Mouse (Mus musculus): ENCODE data around the gene Cacnb3. TPM values are rescaled to one million over a fixed set of nuclear protein-coding genes. Genes with fewer than 3 reads are reported as not detected.
A peak's percentile ranks its signal among the peaks of the same experiment; 100 is the strongest.

The Cacnb3 gene
- polyA plus RNA-seq, 1 experiment from 2014 or later, result 113 TPM

DNA sequence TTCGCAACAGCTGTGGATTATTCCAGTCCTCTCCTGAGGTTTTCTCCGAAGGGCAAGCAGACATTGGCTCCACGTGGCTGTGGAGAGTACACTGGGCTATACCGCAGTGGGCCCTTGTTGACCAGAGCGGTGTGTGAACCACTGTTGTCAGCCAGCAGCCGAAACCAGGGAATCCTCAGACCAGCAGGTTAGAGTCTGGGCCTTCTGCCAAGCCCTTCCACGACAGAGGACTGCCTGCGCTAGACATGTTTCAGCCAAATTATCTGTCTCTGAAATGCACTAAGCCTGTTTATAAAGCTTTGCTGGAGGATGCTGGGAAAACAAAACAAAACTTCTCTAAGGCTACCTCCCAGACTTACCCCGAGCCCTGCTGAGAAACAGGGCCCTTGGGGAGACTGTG lies 16.1 kb upstream of the Cacnb3 start:
- H3K4me2 ChIP-seq (replicated peaks), result no peak overlapping the region
- no peak overlapping the region for H3K4me3 ChIP-seq
- H3K36me3 ChIP-seq, result no peaks in the 10 kb centered on the region
- no peaks in the 10 kb centered on the region for H3K9me3 ChIP-seq (replicated peaks)
- peaks cover 16% of the 10 kb centered on the region for H3K4me1 ChIP-seq
- no peak for ATAC-seq (ENCODE audit: low FRiP score)
- H3K27me3 ChIP-seq, result peaks cover 7% of the 10 kb centered on the region; the same call in 1 of the 2 replicates
- H3K27ac ChIP-seq, result no peak overlapping the region; the same call in 1 of the 2 replicates
- H3K9ac ChIP-seq, result no peak overlapping the region
- WGBS, result 44% methylated on average over 9 of the region's 9 CpGs

DNA sequence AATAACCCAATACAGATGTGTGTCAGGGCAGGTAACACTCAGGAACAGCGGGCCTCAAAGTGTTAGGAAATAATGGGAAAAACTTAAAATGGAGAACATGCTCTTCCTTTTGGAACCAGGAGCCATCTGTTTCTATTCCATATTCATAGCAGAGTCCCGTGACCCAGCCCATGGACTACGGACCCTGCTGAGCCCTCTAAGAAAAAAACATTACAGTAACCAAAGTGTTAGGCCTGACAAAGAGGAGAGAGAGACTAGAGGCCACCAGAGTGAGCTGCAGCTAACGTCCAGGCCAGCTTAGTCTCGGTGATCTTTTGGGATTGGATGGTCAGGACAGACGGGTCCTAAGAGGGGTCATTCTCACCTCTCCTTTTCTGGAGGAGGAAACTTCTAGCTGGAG lies 15.7 kb upstream of the Cacnb3 start:
- no peak overlapping the region for H3K4me3 ChIP-seq
- peaks cover 7% of the 10 kb centered on the region; the same call in 1 of the 2 replicates for H3K27me3 ChIP-seq
- no peak overlapping the region for H3K4me2 ChIP-seq (replicated peaks)
- no peaks in the 10 kb centered on the region for H3K9me3 ChIP-seq (replicated peaks)
- H3K9ac ChIP-seq, result no peak overlapping the region
- no peak overlapping the region; the same call in 1 of the 2 replicates for H3K27ac ChIP-seq
- H3K36me3 ChIP-seq, result no peaks in the 10 kb centered on the region
- peaks cover 14% of the 10 kb centered on the region for H3K4me1 ChIP-seq
- WGBS, result 44% methylated on average over 6 of the region's 6 CpGs
- ATAC-seq (ENCODE audit: low FRiP score), result no peak

GRCm38 (mm10) chr15:98615751-98616150 lies 14.9 kb upstream of the Cacnb3 start:
- Histone ChIP-seq H3K4me3 (no peak overlapping the region), H3K9me3 (replicated peaks) (no peaks in the 10 kb centered on the region), H3K36me3 (no peaks in the 10 kb centered on the region), H3K27ac (no peak overlapping the region), H3K9ac (no peak overlapping the region), H3K4me1 (peaks cover 14% of the 10 kb centered on the region), H3K4me2 (replicated peaks) (no peak overlapping the region), H3K27me3 (peaks cover 7% of the 10 kb centered on the region; the same call in 1 of the 2 replicates)
- WGBS, result 61% methylated on average over 6 of the region's 6 CpGs
- ATAC-seq (ENCODE audit: low FRiP score), result no peak

DNA sequence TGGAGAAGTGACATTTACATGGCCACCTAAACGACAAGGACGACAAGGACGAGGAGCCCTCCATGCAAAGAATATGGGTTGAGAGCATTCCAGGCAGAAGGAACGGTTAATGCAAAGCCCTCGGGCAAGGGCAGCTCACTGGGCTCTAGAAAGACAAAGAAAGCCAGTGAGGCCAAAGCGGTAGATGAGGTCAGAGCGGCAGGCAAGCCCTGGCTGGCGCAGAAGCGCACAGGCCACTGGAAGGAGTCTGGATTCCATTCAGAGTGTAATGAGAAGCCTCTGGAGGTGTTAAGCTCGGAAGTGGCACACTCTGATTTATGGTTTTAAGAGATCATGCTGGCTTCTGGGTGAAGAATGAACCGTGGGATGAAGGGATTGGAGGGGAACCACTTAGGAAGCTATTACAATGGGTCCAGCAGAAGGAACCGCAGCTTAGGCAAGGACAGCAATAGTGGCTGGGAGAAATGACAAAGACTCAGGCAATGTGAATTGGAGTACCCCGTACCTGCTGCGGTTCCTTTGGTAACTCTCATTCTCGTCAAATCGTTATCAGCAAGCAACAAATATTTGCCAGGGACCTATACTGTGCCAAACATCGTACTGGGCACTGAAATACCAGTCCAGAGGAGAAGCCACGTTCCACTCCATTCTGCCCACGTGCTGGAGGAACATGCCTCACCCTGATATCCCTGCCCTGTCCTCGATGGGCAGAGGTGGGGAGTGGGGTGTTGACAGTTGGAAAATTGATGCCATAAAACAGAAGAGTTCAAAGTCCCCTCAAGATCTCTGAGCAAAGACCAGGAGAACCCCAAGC lies 14.1 kb upstream of the Cacnb3 start:
- H3K4me1 ChIP-seq, result peaks cover 14% of the 10 kb centered on the region
- H3K27me3 ChIP-seq, result peaks cover 10% of the 10 kb centered on the region
- no peak overlapping the region for H3K27ac ChIP-seq
- 49% methylated on average over 20 of the region's 20 CpGs for WGBS
- H3K36me3 ChIP-seq, result no peaks in the 10 kb centered on the region
- H3K4me2 ChIP-seq (replicated peaks), result 0 out of 2 replicates have a peak overlapping the region, but pooled peaks have one; percentile 15
- H3K9me3 ChIP-seq (replicated peaks), result no peaks in the 10 kb centered on the region
- no peak for ATAC-seq (ENCODE audit: low FRiP score)
- H3K4me3 ChIP-seq, result no peak overlapping the region
- no peak overlapping the region for H3K9ac ChIP-seq

- Histone ChIP-seq H3K9me3 (replicated peaks) (no peaks in the 10 kb centered on the region), H3K27me3 (peaks cover 10% of the 10 kb centered on the region), H3K4me3 (no peak overlapping the region), H3K4me2 (replicated peaks) (0 out of 2 replicates have a peak overlapping the region, but pooled peaks have one; percentile 15), H3K9ac (no peak overlapping the region), H3K36me3 (no peaks in the 10 kb centered on the region), H3K4me1 (peaks cover 14% of the 10 kb centered on the region), H3K27ac (no peak overlapping the region)
- no peak for ATAC-seq (ENCODE audit: low FRiP score)
- WGBS, result 1% methylated on average over 12 of the region's 12 CpGs
Measured at GRCm38 (mm10) chr15:98617176-98617537, 13.5 kb upstream of the Cacnb3 start.

GRCm38 (mm10) chr15:98622199-98622598 lies 8.4 kb upstream of the Cacnb3 start:
- Histone ChIP-seq H3K4me1 (peaks cover 11% of the 10 kb centered on the region), H3K9me3 (replicated peaks) (no peaks in the 10 kb centered on the region), H3K27me3 (peaks cover 8% of the 10 kb centered on the region), H3K4me2 (replicated peaks) (no peak overlapping the region), H3K4me3 (no peak overlapping the region), H3K27ac (no peak overlapping the region), H3K36me3 (no peaks in the 10 kb centered on the region), H3K9ac (no peak overlapping the region)
- ATAC-seq (ENCODE audit: low FRiP score), result no peak
- WGBS, result 4% methylated on average over 7 of the region's 7 CpGs

- Histone ChIP-seq H3K4me2 (replicated peaks) (no peak overlapping the region), H3K4me3 (no peak overlapping the region), H3K36me3 (no peaks in the 10 kb centered on the region), H3K9me3 (replicated peaks) (no peaks in the 10 kb centered on the region), H3K27ac (no peak overlapping the region), H3K27me3 (peaks cover 8% of the 10 kb centered on the region), H3K9ac (no peak overlapping the region), H3K4me1 (peaks cover 11% of the 10 kb centered on the region)
- ATAC-seq (ENCODE audit: low FRiP score), result no peak
- WGBS, result 10% methylated on average over 6 of the region's 6 CpGs
Measured at GRCm38 (mm10) chr15:98622721-98623120, 7.9 kb upstream of the Cacnb3 start.

DNA sequence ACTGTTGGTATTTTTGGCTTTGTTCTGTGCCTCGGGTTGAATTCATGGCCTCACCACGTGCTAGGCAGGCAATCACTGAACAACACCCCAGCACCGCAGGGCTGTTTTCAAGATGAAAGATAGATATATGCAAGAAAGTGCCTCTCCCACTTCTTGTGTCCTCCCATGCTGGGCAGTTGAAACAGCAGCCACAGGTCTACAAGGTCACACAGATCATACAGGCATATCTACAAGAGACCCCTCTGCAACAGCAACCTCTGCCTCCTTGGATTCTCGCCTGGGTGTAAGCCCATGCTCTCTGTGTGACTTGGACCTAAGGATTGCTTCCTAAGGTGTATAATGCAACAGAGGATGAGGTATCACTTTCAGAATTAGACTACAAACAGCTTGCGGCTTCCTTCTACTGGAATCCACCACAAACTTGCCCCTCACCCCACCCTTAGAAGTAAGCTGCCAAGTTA lies 7.2 kb upstream of the Cacnb3 start:
- Histone ChIP-seq H3K27ac (no peak overlapping the region), H3K36me3 (no peaks in the 10 kb centered on the region), H3K9ac (no peak overlapping the region), H3K4me2 (replicated peaks) (no peak overlapping the region), H3K9me3 (replicated peaks) (no peaks in the 10 kb centered on the region), H3K27me3 (peaks cover 14% of the 10 kb centered on the region), H3K4me3 (no peak overlapping the region), H3K4me1 (peaks cover 15% of the 10 kb centered on the region)
- 53% methylated on average over 5 of the region's 5 CpGs for WGBS
- ATAC-seq (ENCODE audit: low FRiP score), result no peak

- Histone ChIP-seq H3K4me1 (peaks cover 34% of the 10 kb centered on the region), H3K27me3 (peaks cover 34% of the 10 kb centered on the region), H3K9ac (no peak overlapping the region), H3K4me2 (replicated peaks) (no peak overlapping the region), H3K36me3 (no peaks in the 10 kb centered on the region), H3K9me3 (replicated peaks) (no peaks in the 10 kb centered on the region), H3K4me3 (no peak overlapping the region), H3K27ac (no peak overlapping the region)
- WGBS, result 27% methylated on average over 8 of the region's 8 CpGs
- no peak for ATAC-seq (ENCODE audit: low FRiP score)
Measured at GRCm38 (mm10) chr15:98626078-98626477, 4.6 kb upstream of the Cacnb3 start.

- no peak for ATAC-seq (ENCODE audit: low FRiP score)
- peaks cover 39% of the 10 kb centered on the region for H3K4me1 ChIP-seq
- no peaks in the 10 kb centered on the region for H3K36me3 ChIP-seq
- no peak overlapping the region for H3K27ac ChIP-seq
- 76% methylated on average over 7 of the region's 7 CpGs for WGBS
- no peak overlapping the region for H3K4me2 ChIP-seq (replicated peaks)
- no peaks in the 10 kb centered on the region for H3K9me3 ChIP-seq (replicated peaks)
- H3K27me3 ChIP-seq, result peaks cover 36% of the 10 kb centered on the region
- H3K9ac ChIP-seq, result no peak overlapping the region
- no peak overlapping the region for H3K4me3 ChIP-seq
Measured at GRCm38 (mm10) chr15:98626487-98627212, 4.0 kb upstream of the Cacnb3 start.

GRCm38 (mm10) chr15:98628589-98629254 lies 1.9 kb upstream of the Cacnb3 start:
- WGBS, result 10% methylated on average over 20 of the region's 20 CpGs
- Histone ChIP-seq H3K27me3 (peaks cover 47% of the 10 kb centered on the region), H3K4me2 (replicated peaks) (peak overlapping the region; percentile 47), H3K9me3 (replicated peaks) (no peaks in the 10 kb centered on the region), H3K9ac (peak overlapping the region; percentile 46), H3K36me3 (no peaks in the 10 kb centered on the region), H3K4me3 (peak overlapping the region; percentile 12; the same call in 1 of the 2 replicates), H3K4me1 (peaks cover 53% of the 10 kb centered on the region), H3K27ac (peak overlapping the region; percentile 76)
- ATAC-seq (ENCODE audit: low FRiP score), result 0 out of 2 replicates have a peak, but pooled peaks have one; percentile 17

GRCm38 (mm10) chr15:98629464-98629863 lies 1.2 kb upstream of the Cacnb3 start:
- Histone ChIP-seq H3K4me2 (replicated peaks) (no peak overlapping the region), H3K4me1 (peaks cover 58% of the 10 kb centered on the region)

More at GRCm38 (mm10) chr15:98629464-98629863, 1.2 kb upstream of the Cacnb3 start:
- ATAC-seq (ENCODE audit: low FRiP score), result no peak
- Histone ChIP-seq H3K9me3 (replicated peaks) (no peaks in the 10 kb centered on the region), H3K27me3 (peaks cover 51% of the 10 kb centered on the region), H3K4me3 (no peak overlapping the region), H3K36me3 (no peaks in the 10 kb centered on the region), H3K9ac (no peak overlapping the region), H3K27ac (peak overlapping the region; percentile 76; the same call in 1 of the 2 replicates)
- WGBS, result 55% methylated on average over 6 of the region's 6 CpGs
